Mouse (Mus musculus) bone marrow, adult 2 months (tissue): ENCODE measurements around the gene Adgrb3. TPM values are rescaled to one million over a fixed set of nuclear protein-coding genes. Genes with fewer than 3 reads are reported as not detected.

Experiments used
- H3K27ac ChIP-seq: fragments of 200-500 bp; 2 replicates; pipeline ENCODE4 v1.5.1; 2012; ENCODE audit warnings: low read depth, mild to moderate bottlenecking, control low read depth, inconsistent platforms, low read length; ENCODE audit not compliant: control insufficient read depth, poor library complexity, insufficient read depth
- H3K4me1 ChIP-seq: fragments of 200-500 bp; 2 replicates; pipeline ENCODE4 v1.6.1; 2011; ENCODE audit warnings: low read length; ENCODE audit not compliant: control insufficient read depth, insufficient read depth
- H3K4me3 ChIP-seq: fragments of 200-500 bp; replicated peaks from 2 replicates; pipeline ENCODE3; 2011; ENCODE audit warnings: mild to moderate bottlenecking, low read depth, low read length, control low read depth; ENCODE audit not compliant: control insufficient read depth
- CTCF ChIP-seq: fragments of 200-500 bp; IDR thresholded peaks from 2 replicates; pipeline ENCODE4 v1.5.1; 2011; ENCODE audit warnings: low read length, control low read depth; ENCODE audit not compliant: control insufficient read depth, insufficient read depth
- POLR2A ChIP-seq: fragments of 200-500 bp; IDR thresholded peaks from 2 replicates; pipeline ENCODE4 v1.6.1; 2011; ENCODE audit warnings: low read depth, mild to moderate bottlenecking, control low read depth, low read length, borderline replicate concordance; ENCODE audit not compliant: control insufficient read depth
- WGBS: fragments of 180-500 bp; shearing (Covaris S2); methylation state at CpG from one replicate; pipeline ENCODE4 v1.1.7; 2018; 5-methylcytosine and 5-hydroxymethylcytosine counted together
- polyA plus RNA-seq: library from polyadenylated mRNA; stranded (reverse); fragments of >200 nt; gene quantifications from 2 replicates; pipeline ENCODE4 v1.2.4, GENCODE M21; 2011; ENCODE audit warnings: low replicate concordance; ENCODE audit not compliant: missing spikeins, insufficient read depth, insufficient read length

The Adgrb3 gene
- polyA plus RNA-seq, 1 experiment, result 0.35 TPM

- H3K4me1 ChIP-seq, result no peaks in the 10 kb centered on the region
- TF ChIP-seq POLR2A (no peak), CTCF (no peak)
- no peak overlapping the region for H3K4me3 ChIP-seq
- no peak overlapping the region for H3K27ac ChIP-seq
- WGBS, result 42% methylated on average over 1 of the region's 1 CpGs
Observed at GRCm38 (mm10) chr1:25462612-25463011, 366.9 kb downstream of the Adgrb3 start.

DNA sequence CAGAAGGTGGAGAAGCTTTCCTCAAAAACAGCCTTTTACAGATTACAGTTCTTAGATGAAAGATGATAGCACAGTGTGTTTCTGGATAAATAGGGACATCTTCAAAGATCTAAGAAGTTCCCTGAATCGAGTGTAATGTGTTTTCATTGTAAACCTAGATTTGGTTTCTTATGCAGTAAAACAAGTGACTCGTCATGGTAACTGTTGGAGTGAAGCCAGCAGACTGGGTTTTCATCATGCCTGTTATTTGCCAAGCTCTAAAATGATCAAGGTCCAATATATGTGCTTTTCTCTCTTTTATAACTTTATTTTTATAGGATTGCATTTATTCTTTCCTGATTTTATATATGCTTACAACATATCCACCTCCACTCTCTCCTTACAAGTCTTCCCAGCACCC is 394.0 kb downstream of the Adgrb3 start:
- 61% methylated on average over 2 of the region's 2 CpGs for WGBS
- Histone ChIP-seq H3K4me1 (no peaks in the 10 kb centered on the region), H3K4me3 (no peak overlapping the region), H3K27ac (no peak overlapping the region)
- TF ChIP-seq POLR2A (no peak), CTCF (no peak)

DNA sequence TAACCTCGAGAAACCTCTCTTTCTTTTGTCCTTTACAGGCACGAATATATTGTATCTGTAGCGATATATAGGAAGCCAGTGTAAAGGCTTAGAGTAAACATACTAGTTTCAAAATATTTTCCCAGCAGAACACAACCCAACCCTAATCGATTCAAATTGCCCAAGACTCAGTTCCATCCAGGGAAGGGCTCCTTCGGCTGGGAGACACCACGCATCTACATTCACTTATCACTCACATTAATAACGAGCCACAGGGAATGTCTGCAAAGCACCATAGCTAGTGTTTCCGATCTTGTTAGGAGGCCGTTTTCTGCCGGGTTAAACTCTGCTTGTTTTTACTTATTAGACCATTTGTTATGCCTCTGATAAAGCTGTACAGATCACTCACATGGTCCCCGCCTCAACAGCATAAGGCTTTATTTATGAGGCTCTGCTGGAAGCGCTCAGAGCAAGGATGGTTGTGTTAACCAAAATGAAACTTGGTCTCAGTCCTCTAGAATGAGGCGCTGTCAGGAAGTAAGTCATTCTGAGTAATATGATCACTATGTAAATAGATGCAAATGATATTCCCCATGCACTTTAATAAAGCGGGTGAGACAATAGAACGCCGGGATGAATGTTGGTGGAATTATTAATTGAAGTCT is 399.2 kb downstream of the Adgrb3 start:
- TF ChIP-seq CTCF (no peak), POLR2A (no peak)
- 78% methylated on average over 16 of the region's 16 CpGs for WGBS
- H3K27ac ChIP-seq, result no peak overlapping the region
- no peaks in the 10 kb centered on the region for H3K4me1 ChIP-seq
- no peak overlapping the region for H3K4me3 ChIP-seq

- WGBS, result 86% methylated on average over 2 of the region's 2 CpGs
- TF ChIP-seq CTCF, result no peak
- no peak for TF ChIP-seq POLR2A
- H3K27ac ChIP-seq, result no peak overlapping the region
- H3K4me3 ChIP-seq, result no peak overlapping the region
- H3K4me1 ChIP-seq, result no peaks in the 10 kb centered on the region
Observed at GRCm38 (mm10) chr1:25420701-25421100, 408.8 kb downstream of the Adgrb3 start.

DNA sequence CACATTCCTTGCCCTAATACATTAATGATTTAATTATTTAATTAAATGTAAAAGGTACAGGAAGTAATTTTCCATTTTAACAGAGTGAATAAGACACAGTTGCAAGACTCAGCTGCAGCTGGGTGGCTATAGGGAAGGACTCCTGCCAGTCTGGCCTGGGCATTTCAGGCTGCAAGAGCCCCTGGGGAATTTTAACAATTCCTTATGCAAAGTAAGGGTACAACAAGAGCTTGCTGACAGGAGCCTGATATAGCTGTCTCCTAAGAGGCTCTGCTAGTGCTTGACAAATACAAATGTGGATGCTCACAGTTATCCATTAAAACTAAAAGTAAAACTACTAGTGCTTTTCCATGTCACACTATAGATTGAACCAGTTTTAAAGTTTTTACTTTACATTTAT is 410.1 kb downstream of the Adgrb3 start:
- no peak for TF ChIP-seq CTCF
- no peak for TF ChIP-seq POLR2A
- Histone ChIP-seq H3K4me1 (no peaks in the 10 kb centered on the region), H3K4me3 (no peak overlapping the region), H3K27ac (no peak overlapping the region)

DNA sequence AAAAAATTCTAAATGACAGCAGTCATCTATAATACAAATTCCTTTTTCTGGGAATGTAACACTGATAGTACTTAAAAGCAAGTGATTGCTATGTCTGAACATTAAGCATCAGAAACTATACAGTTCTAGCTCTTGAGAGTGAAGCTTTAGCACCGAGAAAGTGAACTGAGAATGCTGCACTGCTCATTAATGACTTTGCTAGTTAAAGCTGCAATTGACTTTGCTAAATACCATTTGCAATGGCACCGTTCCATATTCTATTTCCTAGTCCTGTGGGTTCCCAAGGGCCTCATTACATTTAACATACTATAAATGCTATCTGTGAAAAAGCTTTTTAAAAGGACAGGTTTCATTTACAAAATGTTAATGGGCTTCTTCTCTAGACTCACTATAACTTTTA is 414.4 kb downstream of the Adgrb3 start:
- 75% methylated on average over 2 of the region's 2 CpGs for WGBS
- H3K4me3 ChIP-seq, result no peak overlapping the region
- H3K27ac ChIP-seq, result no peak overlapping the region
- no peak for TF ChIP-seq POLR2A
- no peak for TF ChIP-seq CTCF
- H3K4me1 ChIP-seq, result no peaks in the 10 kb centered on the region

DNA sequence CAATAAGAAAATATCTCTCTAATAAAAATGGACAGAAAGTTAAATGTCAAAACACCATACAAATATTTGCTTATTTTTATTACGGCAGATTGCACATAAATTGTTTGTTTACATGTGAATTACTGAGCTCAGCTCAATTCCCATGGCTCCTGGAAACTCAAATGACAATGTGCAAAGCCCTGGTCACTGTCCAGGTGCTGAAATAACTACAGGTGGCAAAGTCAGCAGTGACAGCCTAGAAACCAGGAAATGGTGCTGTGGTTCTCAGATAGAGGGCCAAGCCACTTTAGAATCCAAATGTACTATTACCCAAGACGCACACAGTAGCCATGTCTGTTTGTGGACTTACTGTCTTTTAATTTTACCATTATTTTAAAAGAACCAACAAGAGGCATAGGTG is 465.3 kb downstream of the Adgrb3 start:
- TF ChIP-seq POLR2A, result no peak
- no peak for TF ChIP-seq CTCF
- 69% methylated on average over 2 of the region's 2 CpGs for WGBS

DNA sequence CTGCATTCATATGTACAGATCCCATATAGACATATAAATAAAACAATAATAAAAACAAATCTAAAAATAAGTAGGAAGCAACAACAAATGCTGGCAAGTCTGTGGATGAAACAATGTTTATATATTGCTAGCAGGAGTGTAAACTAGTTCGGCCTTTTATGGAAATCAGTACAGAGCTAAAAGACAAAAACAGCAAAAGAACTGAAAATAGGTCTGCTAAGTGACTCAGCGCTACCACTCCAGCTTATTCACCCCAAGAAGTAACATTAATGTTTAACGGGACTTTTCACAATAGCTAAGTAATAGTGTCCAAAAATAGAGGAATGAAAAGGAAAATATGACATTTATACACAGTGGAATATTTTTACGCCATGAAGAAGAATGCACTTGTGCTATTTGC is 471.0 kb downstream of the Adgrb3 start:
- no peak overlapping the region for H3K4me3 ChIP-seq
- no peak overlapping the region for H3K27ac ChIP-seq
- WGBS, result 83% methylated on average over 4 of the region's 4 CpGs
- H3K4me1 ChIP-seq, result no peaks in the 10 kb centered on the region
- no peak for TF ChIP-seq POLR2A
- TF ChIP-seq CTCF, result no peak

More for the DNA sequence above, 465.3 kb downstream of the Adgrb3 start:
- no peak overlapping the region for H3K4me3 ChIP-seq
- no peak overlapping the region for H3K27ac ChIP-seq
- H3K4me1 ChIP-seq, result no peaks in the 10 kb centered on the region

DNA sequence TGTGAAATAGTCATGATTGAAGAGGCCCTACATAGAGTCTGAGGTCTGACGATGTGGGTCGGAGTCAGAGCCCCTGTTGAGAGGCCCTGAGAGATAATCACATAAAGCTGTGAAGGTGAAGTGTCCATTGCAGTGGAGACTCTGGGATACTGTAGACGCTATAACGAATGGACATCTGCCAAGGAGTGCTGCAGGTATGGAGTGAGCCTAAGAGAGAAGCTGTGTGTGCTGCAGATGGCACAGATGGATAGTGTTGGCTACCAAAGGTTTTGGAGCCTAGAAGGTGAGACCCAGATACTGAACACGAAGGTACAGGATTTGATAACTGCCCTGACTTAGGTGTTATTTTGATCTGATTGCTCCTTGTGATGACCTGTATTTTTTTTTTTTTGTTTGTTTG is 474.0 kb downstream of the Adgrb3 start:
- H3K4me1 ChIP-seq, result no peaks in the 10 kb centered on the region

More for the DNA sequence above, 474.0 kb downstream of the Adgrb3 start:
- TF ChIP-seq CTCF (no peak), POLR2A (no peak)
- 72% methylated on average over 5 of the region's 5 CpGs for WGBS
- Histone ChIP-seq H3K4me3 (no peak overlapping the region), H3K27ac (no peak overlapping the region)
